Comparison of ENCODE assay signal across 24 mouse cellular contexts in genomic region chr13:101931264-101931663, GRCm38 (mm10).
DNase-seq lines count a peak whose midpoint lies in the region; ATAC-seq and TF ChIP-seq lines count a peak whose summit lies in the region.
"Had no signal": no experiment of that assay in that cellular context is flagged by ENCODE, and none has a peak within 500 bp of the region (broad histone marks: within the 10 kb centered on the region; RNA-seq: fewer than 3 reads in every experiment).

No protein-coding gene starts in this region.

- TF ChIP-seq CTCF in midbrain, postnatal 0 days (IDR thresholded peaks at IDR 0.05): no peak

- no peak for ATAC-seq in intestine, embryonic 14.5 days (replicated peaks; ENCODE audit: low FRiP score, low TSS enrichment, low read depth)
- ATAC-seq in intestine, embryonic 16.5 days: peak; percentile 65
- no peak for ATAC-seq in midbrain, postnatal 0 days (ENCODE audit: low FRiP score)
- ATAC-seq: activated CD4-positive, CD25-positive, alpha-beta regulatory T cell, adult 4 months; forebrain, embryonic 15.5 days; hindbrain, embryonic 16.5 days had no signal

- no peak overlapping the region for H3K9ac ChIP-seq in intestine, embryonic 14.5 days (ENCODE audit: low read length)
- no peak overlapping the region for H3K9ac ChIP-seq in intestine, embryonic 16.5 days (ENCODE audit: low read depth, low read length)
- no peak overlapping the region for H3K9ac ChIP-seq in midbrain, postnatal 0 days (replicated peaks; ENCODE audit: low read length, poor library complexity, severe bottlenecking)
- H3K9ac ChIP-seq: embryonic facial prominence, embryonic 12.5 days; embryonic facial prominence, embryonic 15.5 days; forebrain, embryonic 12.5 days; forebrain, embryonic 15.5 days; hindbrain, embryonic 13.5 days had no signal

- H3K4me2 ChIP-seq in intestine, embryonic 14.5 days (ENCODE audit: low read length): no peak overlapping the region
- no peak overlapping the region for H3K4me2 ChIP-seq in intestine, embryonic 16.5 days (ENCODE audit: low read depth, low read length)
- H3K4me2 ChIP-seq in midbrain, postnatal 0 days (ENCODE audit: low read depth, low read length, poor library complexity, severe bottlenecking): no peak overlapping the region
- H3K4me2 ChIP-seq: embryonic facial prominence, embryonic 12.5 days; embryonic facial prominence, embryonic 15.5 days; forebrain, embryonic 12.5 days; forebrain, embryonic 15.5 days; heart, embryonic 11.5 days; hindbrain, embryonic 13.5 days had no signal

- H3K27ac ChIP-seq in intestine, embryonic 14.5 days (ENCODE audit: low read depth): no peak overlapping the region
- no peak overlapping the region for H3K27ac ChIP-seq in intestine, embryonic 16.5 days (ENCODE audit: low read length)
- H3K27ac ChIP-seq in midbrain, postnatal 0 days (ENCODE audit: low read depth, low read length): no peak overlapping the region
- H3K27ac ChIP-seq: embryonic facial prominence, embryonic 12.5 days; embryonic facial prominence, embryonic 15.5 days; forebrain, embryonic 12.5 days; forebrain, embryonic 15.5 days; hindbrain, embryonic 10.5 days; hindbrain, embryonic 13.5 days had no signal

- no peaks in the 10 kb centered on the region for H3K27me3 ChIP-seq in intestine, embryonic 14.5 days (replicated peaks; ENCODE audit: control insufficient read depth, insufficient read depth, low read length)
- no peaks in the 10 kb centered on the region for H3K27me3 ChIP-seq in intestine, embryonic 16.5 days (replicated peaks; ENCODE audit: control insufficient read depth, insufficient read depth, low read length)
- H3K27me3 ChIP-seq in midbrain, postnatal 0 days (ENCODE audit: insufficient read depth, low read length): no peaks in the 10 kb centered on the region
- H3K27me3 ChIP-seq: embryonic facial prominence, embryonic 12.5 days; embryonic facial prominence, embryonic 15.5 days; forebrain, embryonic 12.5 days; forebrain, embryonic 15.5 days; hindbrain, embryonic 13.5 days had no signal

- 93% methylated on average over 4 of the region's 4 CpGs for WGBS in intestine, embryonic 14.5 days
- WGBS in intestine, embryonic 16.5 days: 83% methylated on average over 4 of the region's 4 CpGs
- WGBS in midbrain, postnatal 0 days: 95% methylated on average over 4 of the region's 4 CpGs

- no peaks in the 10 kb centered on the region for H3K9me3 ChIP-seq in intestine, embryonic 14.5 days (ENCODE audit: control insufficient read depth, low read length)
- no peaks in the 10 kb centered on the region for H3K9me3 ChIP-seq in intestine, embryonic 16.5 days (ENCODE audit: control insufficient read depth, low read length)
- no peaks in the 10 kb centered on the region for H3K9me3 ChIP-seq in midbrain, postnatal 0 days (ENCODE audit: low read length)
- H3K9me3 ChIP-seq: embryonic facial prominence, embryonic 12.5 days; embryonic facial prominence, embryonic 15.5 days; forebrain, embryonic 12.5 days; forebrain, embryonic 15.5 days; hindbrain, embryonic 10.5 days; hindbrain, embryonic 13.5 days had no signal

- peak; percentile 25 for DNase-seq in kidney, adult 9 months
- no peak for DNase-seq in kidney, postnatal 4 days
- peak; percentile 21 for DNase-seq in intestine, embryonic 14.5 days (ENCODE audit: low spot score)
- no peak for DNase-seq in frontal cortex, postnatal 10 days (ENCODE audit: low spot score in 2 of 2)
- DNase-seq in midbrain, postnatal 0 days (ENCODE audit: low spot score): no peak
- DNase-seq: adrenal gland, adult 8-10 months; adrenal gland, postnatal 25 days; cerebellum, adult 11-12 months; cerebellum, adult 8-10 months; cerebellum, postnatal 14 days; gastrocnemius, postnatal 10 days; gastrocnemius, postnatal 36 days; heart, postnatal 36 days had no signal

- no peak overlapping the region for H3K4me3 ChIP-seq in intestine, embryonic 14.5 days (ENCODE audit: low read depth, low read length)
- no peak overlapping the region for H3K4me3 ChIP-seq in intestine, embryonic 16.5 days (ENCODE audit: low read length)
- no peak overlapping the region for H3K4me3 ChIP-seq in midbrain, postnatal 0 days (ENCODE audit: low read depth, low read length)
- H3K4me3 ChIP-seq: embryonic facial prominence, embryonic 12.5 days; embryonic facial prominence, embryonic 15.5 days; erythroblast, embryonic 14.5 days; forebrain, embryonic 12.5 days; forebrain, embryonic 15.5 days; hindbrain, embryonic 10.5 days; hindbrain, embryonic 13.5 days had no signal

- no peaks in the 10 kb centered on the region for H3K4me1 ChIP-seq in intestine, embryonic 14.5 days (replicated peaks; ENCODE audit: control insufficient read depth, insufficient read depth, low read length)
- peaks cover 7% of the 10 kb centered on the region; the same call in 1 of the 2 replicates for H3K4me1 ChIP-seq in intestine, embryonic 16.5 days (ENCODE audit: control insufficient read depth, insufficient read depth, low read length)
- H3K4me1 ChIP-seq in midbrain, postnatal 0 days (ENCODE audit: insufficient read depth, low read length): no peaks in the 10 kb centered on the region
- H3K4me1 ChIP-seq: embryonic facial prominence, embryonic 12.5 days; embryonic facial prominence, embryonic 15.5 days; forebrain, embryonic 12.5 days; forebrain, embryonic 15.5 days; hindbrain, embryonic 13.5 days had no signal

- no peaks in the 10 kb centered on the region for H3K36me3 ChIP-seq in intestine, embryonic 14.5 days (ENCODE audit: control insufficient read depth, insufficient read depth, low read length)
- no peaks in the 10 kb centered on the region for H3K36me3 ChIP-seq in intestine, embryonic 16.5 days (ENCODE audit: control insufficient read depth, insufficient read depth, low read length)
- H3K36me3 ChIP-seq in midbrain, postnatal 0 days (ENCODE audit: insufficient read depth, low read length): no peaks in the 10 kb centered on the region
- H3K36me3 ChIP-seq: embryonic facial prominence, embryonic 12.5 days; embryonic facial prominence, embryonic 15.5 days; forebrain, embryonic 12.5 days; forebrain, embryonic 15.5 days; hindbrain, embryonic 10.5 days; hindbrain, embryonic 13.5 days had no signal

Comparison
In these comparisons a context has a peak if more than half of its experiments do, and no peak if none do; other contexts are left out.
1. DNase-seq: peak in kidney, adult 9 months (single experiment) and intestine, embryonic 14.5 days (single experiment); none in kidney, postnatal 4 days (0 of 2), frontal cortex, postnatal 10 days (0 of 2) and midbrain, postnatal 0 days (single experiment).